Mouse (Mus musculus) megakaryocyte, embryonic 14.5 days (primary cell): ENCODE measurements around the gene Ano6.

ENCODE experiments used
- FLI1 ChIP-seq: IDR thresholded peaks from 2 replicates; pipeline ENCODE4 v1.6.1; 2012; ENCODE audit warnings: low read length, inconsistent platforms, mixed read lengths
- GATA1 ChIP-seq: IDR thresholded peaks from 3 replicates; pipeline ENCODE4 v1.6.1; 2012; ENCODE audit warnings: mixed read lengths, low read length, inconsistent platforms, borderline replicate concordance

DNA sequence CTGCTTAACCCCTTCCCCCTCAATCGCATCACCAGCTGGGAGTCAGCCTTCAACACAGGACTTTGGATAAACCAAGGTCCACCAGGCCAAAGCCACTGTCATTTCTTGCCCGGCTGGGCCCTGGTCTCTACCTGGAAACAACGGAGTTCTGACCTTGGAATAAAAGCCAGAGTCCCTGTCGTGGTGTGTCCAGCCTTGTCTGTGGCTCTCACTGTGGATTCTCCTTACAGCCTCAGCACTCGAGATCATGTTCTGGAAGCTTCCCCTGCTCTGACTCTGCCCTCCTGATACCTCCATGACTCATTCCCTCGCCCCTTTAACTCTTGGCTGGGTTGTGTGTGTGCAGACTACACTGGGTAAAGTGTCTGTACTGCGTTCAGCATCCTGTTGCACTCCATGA is 180.0 kb downstream of the Ano6 start:
- TF ChIP-seq GATA1 (no peak), FLI1 (no peak)
